Mouse (Mus musculus): ENCODE data around the gene Perp. TPM values are rescaled to one million over a fixed set of nuclear protein-coding genes. Genes with fewer than 3 reads are reported as not detected.

Perp gene
- total RNA-seq (2022), result 1 to 10 TPM; 3.2 to 4.5 (median 3.8) TPM

GRCm38 (mm10) chr10:18844441-18845286, at the start of gene Perp:
TSS of gene Perp (plus strand) at chr10:18845020.
- peak; percentile 4 for DNase-seq

- no peak for DNase-seq
Measured at GRCm38 (mm10) chr10:18811751-18812150, 33.1 kb upstream of the Perp start.

DNA sequence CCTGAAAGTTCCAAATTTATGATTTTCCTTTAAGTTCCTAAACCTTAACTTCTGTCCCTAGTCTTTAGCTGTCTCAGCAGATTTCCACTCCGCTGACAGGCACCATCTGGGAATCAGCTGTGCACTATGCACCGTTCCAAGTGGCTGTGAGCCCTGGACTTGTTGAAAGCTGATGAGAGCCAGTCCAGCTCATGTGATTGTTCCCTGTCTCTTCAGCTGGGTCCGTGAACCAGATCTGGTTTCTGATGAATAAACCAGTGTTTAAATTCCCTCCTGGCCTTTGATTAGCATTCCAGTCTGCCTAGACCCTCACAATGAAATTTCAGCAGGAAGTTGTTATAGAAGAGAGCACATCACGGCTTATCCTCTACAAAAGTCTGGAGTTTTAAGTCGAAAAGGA, 28.3 kb upstream of the Perp start:
- no peak for DNase-seq

DNA sequence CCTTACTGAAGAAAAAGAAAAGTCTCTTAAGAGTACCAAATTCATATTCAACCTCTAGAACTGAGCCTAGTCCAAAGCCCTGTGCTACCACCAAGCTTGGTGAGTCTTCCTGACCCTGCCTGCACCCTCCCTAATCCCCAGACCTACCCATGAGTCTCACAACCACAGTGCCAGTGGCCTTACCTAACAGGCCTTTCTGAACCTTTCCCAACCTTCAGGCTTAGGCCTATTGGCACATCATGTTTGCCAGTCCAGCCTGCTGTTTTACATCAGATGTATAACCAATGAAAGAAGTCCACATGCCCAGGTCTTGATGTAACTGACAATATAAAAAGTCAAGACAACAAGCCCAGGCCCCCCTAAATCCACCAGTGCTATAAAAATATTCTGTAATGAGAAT, 19.7 kb upstream of the Perp start:
- DNase-seq, result no peak

DNA sequence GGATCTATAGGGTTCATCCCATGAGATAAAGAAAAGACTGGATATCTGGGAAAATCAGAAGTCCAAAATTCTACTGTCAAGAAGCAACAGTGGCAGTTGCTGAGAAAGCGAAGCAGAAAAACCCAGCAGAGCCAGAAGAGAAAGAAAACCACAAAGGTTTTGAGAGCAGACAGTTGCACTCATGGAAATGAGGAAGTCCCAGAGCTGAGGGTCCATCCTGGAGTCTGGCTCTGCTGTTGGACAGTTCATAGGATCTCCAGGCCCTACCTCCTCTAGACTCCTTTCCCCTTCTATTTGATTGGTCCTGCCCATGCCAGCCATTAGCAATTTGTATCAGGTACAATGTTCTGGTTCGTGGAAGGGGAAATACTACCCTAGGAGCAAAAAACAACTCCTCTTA, 18.7 kb upstream of the Perp start:
- DNase-seq, result no peak

DNA sequence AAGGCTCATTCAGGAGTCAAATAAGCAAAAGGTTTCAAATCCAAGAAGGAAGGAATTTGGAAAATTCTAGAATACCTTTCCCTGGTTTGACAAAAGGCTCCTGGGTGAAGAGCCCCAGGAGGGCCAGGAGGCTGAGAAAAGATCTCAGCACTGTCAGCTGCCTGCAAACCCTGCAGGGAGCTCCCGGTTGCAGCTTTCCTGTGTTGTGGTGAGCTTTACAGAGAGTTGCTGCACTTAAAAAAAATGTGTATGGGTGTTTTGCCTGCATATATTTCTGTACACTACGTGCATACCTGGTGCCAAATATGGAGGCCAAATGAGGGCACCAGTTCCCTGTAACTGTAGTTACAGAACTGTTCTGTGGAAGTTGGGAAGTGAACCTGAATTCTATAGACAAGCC, 16.9 kb upstream of the Perp start:
- no peak for DNase-seq

DNA sequence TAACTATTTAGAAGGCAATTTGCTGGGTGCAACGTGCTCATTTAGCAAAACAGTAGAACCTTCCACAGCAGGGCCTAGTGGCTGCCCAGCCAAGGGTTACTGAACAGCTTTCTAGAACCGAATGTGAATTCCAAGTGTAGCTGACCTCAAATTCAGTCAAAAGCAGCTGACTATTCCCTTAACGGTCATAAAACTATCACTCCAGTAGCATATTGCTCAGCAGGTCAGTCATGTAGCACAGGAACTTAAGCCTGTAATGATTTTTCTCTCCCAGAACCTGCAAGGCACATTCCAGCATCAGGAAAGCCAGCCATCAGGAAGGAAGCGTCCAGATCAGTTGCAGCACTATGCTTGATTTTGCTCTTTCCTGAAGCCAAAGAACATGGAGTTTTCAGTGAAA, 14.5 kb upstream of the Perp start:
- no peak for DNase-seq

GRCm38 (mm10) chr10:18831823-18832222, 13.0 kb upstream of the Perp start:
- no peak for DNase-seq

DNA sequence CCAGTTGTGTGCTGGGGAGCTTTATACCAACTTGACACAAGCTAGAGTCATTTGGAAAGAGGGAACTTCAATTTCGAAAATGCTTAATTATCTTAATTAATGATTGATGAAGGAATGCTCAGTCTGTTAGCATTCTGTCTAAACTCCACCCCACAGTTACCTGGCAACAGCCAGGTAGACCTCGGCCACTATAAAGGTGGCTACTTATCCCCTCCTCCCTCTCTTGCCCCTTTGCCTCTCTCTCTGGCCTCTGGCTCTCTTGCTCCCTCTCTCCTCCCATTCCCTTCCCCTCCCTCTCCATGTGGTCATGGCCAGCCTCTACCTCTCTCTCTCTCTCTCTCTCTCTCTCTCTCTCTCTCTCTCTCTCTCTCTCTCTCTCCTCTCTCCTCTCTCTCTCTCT, 10.4 kb upstream of the Perp start:
- no peak for DNase-seq

- no peak for DNase-seq
Measured at GRCm38 (mm10) chr10:18835684-18836479, 8.9 kb upstream of the Perp start.

DNA sequence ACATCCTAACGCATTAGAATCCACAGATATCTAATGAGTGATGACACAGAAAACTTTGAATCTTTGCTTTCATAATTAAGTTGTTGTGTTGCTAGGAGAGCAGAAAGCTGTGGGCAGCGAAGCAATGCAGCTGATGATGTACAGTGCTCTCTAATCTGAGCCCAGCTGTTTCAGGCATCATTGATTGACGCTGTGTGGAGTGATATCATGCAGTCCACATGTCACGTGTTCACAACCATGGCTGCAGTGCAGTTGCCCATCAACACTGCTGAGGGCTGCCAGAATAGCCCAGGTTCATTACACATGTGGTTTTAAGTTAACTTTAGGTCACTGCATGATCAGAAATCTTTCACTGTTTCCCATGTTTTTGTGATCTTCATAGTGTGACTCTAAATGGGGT, 5.3 kb upstream of the Perp start:
- DNase-seq, result no peak

- no peak for DNase-seq
Measured at GRCm38 (mm10) chr10:18840736-18841135, 4.1 kb upstream of the Perp start.

- DNase-seq, result no peak
Measured at GRCm38 (mm10) chr10:18845287-18845662, 455 bp downstream of the Perp start.

- no peak for DNase-seq
Measured at GRCm38 (mm10) chr10:18845711-18846110, 891 bp downstream of the Perp start.

DNA sequence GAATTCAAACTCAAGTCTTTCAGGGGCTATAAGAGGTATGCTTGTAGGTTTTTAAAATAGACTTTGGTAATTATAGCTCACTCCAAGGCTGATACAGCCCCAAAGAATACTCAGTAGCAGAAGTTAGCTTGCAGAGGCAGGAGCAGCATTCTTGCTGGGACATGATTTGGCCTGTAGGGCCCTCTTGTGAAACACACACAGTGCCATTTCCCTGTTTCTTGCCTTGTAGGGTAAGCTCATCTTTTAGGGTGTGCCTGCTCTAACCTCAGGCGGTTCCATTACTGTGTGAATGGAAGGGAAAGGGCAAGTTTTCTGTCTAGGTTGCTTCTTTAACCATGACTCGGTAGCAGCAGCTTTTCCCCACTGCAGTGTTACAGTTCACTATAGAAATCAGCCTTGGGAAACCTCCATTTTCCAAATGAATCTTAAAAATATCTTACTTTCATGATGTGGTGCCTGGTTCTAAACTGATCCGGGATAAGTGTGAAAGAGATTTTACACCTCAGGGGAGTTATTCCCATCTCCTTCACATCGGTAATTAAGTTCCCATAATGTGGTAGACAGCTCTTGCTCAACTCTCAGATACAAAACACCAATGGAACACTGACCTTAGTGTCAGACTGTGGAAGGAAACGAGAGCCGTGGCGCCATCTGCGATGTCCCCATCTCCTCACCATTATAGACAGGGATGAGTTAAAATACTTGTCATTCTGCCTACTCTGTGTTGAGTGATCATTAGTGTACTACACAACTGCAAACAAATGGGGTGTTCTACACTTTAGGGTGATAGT, 1.8 kb downstream of the Perp start:
- DNase-seq, result no peak

DNA sequence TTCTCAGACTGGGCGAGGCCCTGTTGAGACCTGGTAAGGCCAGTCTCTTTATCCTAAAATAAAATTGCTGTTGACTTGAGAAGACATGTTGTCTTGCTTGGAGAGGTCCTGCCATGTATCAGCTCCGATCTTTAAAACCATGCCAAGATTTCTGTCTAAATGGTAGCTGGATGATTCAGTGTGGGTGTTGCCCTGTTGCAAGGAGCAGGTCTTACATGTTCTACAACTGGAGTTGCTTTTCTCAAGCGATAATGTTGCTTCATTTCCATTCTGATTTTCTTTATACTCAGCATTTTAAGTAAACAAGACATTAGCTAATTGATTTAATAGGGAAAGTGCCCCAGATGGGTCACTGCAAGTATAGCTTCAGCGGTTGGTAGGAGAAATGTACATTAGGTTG, 5.4 kb downstream of the Perp start:
- no peak for DNase-seq

- no peak for DNase-seq
Measured at GRCm38 (mm10) chr10:18853417-18853816, 8.6 kb downstream of the Perp start.

GRCm38 (mm10) chr10:18857244-18857643, 12.4 kb downstream of the Perp start:
- DNase-seq, result no peak

DNA sequence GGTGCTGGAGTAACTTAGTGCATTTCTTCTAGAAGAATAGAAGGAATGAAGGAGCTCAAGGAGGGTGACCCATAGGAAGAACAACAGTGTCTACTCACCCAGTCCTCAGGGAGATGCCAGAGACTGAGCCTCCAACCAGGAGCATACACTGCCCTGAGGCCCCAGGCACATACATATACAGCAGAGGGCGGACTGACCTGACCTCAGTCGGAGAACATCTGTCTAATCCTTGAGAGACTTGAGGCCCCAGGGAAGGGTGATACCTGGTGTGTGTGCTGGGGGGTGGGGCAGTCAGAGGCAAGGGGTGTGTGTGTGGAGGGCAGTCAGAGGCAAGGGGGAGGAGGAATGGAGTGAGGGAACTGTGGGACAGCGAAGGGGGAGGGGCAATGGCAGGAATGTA, 14.8 kb downstream of the Perp start:
- no peak for DNase-seq

DNA sequence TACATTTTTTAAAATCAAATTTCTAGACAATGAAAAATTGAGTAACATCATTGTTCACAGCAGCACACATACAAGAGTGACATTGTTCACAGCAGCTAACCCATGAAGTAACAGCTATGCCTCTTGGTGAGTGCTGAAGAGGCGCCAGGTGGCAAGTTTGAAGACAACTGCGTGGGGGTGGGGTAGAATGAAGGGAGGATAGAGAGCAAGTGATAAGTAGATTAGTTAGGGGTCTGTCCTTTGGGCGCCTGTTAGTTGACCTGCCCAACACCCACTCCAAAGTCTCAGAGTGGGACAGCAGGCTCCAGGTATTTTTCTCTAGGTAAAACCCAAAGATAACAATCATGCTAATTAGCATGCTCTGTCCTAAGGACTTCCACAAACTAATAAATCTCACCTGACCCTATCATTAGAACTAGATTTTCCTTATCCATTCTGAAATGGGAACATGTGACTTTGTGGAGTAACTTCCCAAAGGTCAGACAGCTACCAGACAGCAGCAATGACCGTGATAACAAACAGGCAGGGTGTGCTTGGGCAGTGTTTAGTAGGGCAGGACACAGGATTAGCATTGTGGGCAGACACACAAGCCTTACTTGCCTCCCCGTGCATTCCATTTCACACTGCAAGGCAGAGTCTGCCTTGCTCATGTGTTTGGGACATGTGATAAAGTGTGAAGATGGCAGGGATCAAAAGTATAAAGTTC, 15.5 kb downstream of the Perp start:
- no peak for DNase-seq

DNA sequence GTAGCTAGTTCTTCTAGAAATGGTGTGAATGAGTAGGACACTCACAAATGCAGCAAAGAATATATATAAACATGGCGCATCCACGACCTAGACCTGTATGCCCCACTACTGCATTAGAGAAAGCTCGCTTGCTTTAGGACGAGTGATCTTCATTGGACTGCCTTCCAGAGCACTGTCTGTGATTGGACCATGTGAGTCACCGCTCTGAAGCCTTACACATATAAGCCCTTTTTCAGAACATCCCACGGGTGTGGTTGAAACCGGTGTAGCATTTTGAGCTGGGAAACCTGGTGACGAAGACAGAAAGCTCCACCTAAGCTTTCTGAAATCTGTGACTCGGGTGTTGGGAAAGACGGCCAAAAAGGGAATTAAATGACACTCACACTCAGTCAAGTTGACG, 16.0 kb downstream of the Perp start:
- DNase-seq, result no peak

DNA sequence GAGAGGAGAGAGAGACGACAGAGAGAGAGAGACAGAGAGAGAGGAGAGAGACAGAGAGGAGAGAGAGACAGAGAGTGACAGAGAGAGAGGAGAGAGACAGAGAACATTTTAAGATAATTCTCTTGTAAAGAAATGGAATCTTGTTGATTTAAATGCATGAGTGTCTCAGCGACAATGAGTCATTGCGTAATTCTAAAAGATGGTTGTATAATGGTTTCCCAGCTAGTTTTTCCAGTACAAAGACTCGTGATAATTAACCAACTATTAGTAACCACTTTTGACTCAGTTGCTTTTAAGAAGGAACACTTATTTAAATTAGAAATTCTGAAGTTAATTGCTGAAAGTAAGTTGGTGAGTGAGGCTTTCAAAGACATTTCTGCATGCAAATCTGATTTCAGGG, 16.6 kb downstream of the Perp start:
- no peak for DNase-seq

DNA sequence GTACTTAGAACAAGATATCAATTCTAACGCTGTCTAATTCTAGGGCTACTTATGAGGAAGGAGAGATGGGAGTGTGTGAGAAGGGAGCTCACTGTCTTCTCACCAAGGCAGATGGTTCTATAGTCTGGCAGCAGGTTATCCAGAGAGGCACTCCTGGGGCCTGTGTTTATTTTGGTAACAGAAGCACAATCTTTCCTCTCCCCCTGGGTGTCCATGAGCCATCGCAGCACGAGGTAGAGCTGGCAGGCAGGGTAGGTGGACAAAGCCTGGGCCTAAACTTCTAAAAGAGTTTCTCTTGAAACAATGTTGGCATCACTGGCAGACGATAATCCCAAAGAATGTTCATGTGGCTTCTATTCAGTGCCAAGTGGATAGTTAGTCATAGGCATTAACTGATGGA, 18.5 kb downstream of the Perp start:
- DNase-seq, result no peak
